Mouse (Mus musculus) left cerebral cortex, adult 18-20 months (tissue): ENCODE measurements around the gene Tmem248. TPM values are rescaled to one million over a fixed set of nuclear protein-coding genes. Genes with fewer than 3 reads are reported as not detected.

Source experiments
- DNase-seq, 2 experiments: peaks; one replicate each; pipeline ENCODE4 v3.0.0; 2021 to 2022; ENCODE audit warnings: low spot score in 2 of 2, mixed read lengths in 1 of 2
- long read RNA-seq, 2 experiments: library from polyadenylated mRNA; stranded (forward); transcript quantifications; one replicate each; pipeline ENCODE4 v2.0.0; 2021
- total RNA-seq, 2 experiments: library from RNA; stranded (reverse); gene quantifications; 2 replicates each; pipeline ENCODE4 v1.2.3; 2021

Gene Tmem248
- 10 to 100 TPM; 43.8 to 48.4 TPM for total RNA-seq
- long read RNA-seq, experiment 1, transcript Tmem248-202 (7 exons, 3,570 nt) = major isoform, 32 of 43 reads
- long read RNA-seq, experiment 1, partial matches to known transcripts = 4 of 43 reads
- long read RNA-seq, experiment 1, other reads (novel, unspliced or antisense) = 7 of 43 reads
- long read RNA-seq, experiment 2, transcript Tmem248-202 (7 exons, 3,570 nt) = major isoform, 33 of 40 reads
- long read RNA-seq, experiment 2, partial matches to known transcripts = 1 of 40 reads
- long read RNA-seq, experiment 2, other reads (novel, unspliced or antisense) = 6 of 40 reads

DNA sequence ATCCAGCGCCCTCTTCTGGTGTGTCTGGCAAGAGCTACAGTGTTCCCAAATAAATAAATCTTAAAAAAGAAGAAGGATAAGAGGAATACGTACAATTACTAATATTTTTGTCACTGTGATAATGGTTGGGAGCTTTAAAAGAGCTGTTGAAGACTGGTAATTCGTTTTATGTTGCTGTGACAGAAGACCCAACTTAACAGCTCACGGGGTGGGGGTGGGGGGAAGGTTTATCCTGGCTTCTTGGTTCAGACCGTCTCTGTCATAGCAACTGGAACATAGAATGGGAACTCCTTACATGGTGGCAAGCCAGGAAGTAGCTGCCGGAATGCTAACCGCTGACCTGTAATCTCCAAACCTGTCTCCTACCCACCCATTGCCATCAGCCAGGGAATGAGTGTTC, at the start of gene Tmem248:
Gene Tmem248 (plus strand): TSS at position 301 of the 400 bp plus-strand sequence.
- no peak for DNase-seq

DNA sequence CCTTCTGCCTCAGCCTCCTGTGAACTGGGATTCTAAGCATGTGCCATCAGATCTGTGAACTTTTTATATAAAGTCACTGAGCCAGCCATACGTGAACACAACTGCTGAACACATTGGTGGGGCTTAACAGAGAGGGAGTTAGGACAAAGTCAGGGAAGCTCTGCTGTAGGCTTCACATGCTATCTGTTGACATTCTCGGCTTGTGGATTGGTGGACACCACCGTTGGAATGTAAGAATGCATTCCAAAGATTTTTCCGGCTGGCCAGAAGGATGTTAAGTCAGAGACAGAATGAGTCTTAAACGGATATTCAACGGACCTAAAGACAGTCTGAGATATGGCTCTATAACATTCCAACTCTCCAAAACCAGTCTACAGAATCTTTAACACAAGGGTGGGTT, 47.8 kb upstream of the Tmem248 start:
- no peak for DNase-seq

DNA sequence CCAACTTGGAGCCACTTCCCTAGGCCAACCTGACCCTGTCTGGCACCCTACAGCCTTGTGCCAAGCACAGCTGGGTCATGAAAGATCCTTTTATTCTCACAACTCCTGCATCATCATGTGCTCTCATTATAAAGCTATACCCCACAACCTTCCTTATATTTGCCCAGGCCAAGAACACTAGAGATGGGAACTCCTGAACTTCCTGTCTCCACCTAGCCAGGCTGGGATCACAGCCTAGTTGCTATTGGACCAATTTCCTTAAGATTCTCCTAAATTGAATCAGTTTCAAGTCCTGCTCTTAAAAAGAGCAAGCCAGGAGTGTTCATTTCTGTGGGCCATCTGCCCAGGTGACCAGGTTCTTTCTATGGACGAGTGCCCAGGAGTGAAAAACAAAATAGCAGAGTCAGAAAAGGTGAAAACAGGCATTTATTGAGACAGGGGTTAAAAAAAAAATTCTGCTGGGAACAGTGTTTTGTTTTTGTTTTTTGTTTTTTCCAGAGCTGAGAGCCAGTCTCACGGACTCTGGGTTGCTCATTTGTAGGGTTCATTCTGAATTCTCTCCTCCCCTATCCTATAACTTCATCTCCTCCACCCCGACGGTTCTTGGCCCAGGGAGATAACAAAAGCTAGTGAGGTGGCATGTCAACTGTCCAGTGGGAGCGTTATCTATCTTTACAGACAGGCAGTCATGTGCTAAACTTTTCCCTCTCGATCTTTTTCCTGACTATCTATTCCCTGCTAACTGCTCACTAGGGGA, 46.0 kb upstream of the Tmem248 start:
- DNase-seq = no peak

DNA sequence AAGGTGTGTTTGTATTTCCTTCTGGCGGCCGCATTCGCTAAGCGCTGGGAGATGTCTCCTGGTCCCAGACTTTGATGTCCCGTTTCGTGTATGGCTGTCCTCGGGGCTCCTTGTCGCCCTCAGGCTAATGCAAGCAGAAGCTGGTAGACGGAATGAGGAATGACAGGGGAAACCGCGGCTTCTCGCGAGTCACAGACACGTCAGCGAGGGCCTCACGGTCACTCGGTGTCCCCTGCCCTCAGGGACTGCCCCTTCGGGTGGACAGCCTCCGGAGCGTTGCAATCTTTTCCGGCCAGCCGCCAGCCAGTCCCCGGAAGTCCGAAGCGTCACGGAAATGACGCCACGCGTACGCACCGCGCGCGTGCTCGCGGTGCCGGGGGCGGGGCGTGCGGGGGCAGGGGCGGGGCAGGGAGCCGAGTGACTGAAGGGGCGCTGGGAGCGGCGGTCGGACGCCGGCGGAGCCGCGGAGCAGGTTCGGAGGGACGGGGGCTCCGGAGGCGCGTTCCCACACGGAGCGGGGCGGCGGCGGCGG, 45.4 kb upstream of the Tmem248 start, which contains the start of gene Rabgef1:
Gene Rabgef1 (plus strand): TSS at position 376 of the 532 bp plus-strand sequence.
- peak; percentile 92 to 95 for DNase-seq

DNA sequence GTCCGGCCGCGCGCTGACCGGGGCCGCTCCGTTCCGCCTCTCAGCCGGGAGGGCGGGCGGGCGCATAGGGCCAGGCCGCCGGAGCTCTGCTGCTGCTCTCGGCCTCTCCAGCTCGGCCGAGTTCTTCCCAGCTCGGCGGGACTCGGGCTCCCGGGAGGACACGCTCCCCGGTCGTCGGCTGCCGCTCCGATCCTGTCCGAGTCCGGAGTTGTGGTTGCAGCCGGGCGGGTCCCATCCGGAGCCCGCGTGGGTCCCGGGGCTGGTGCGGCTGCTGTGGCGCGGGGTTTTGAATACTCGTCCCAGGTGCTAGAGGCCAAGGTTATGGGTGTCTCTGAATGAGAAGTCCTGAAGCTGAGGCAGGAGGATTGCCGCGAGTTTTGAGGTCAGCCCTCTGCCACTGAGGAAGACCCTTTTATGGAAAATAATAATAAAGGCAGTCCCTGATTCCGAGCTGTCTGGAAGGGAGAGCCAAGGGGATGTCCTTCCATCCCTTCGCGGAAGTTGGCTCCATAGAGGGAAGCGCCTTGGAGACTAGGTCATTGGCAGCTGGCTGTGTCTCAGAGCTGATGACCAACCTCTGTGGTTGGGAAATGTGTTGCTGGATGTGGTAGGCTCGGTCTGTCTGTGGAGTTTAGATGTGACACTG, 44.8 kb upstream of the Tmem248 start:
- DNase-seq = peak; percentile 22 to 42

DNA sequence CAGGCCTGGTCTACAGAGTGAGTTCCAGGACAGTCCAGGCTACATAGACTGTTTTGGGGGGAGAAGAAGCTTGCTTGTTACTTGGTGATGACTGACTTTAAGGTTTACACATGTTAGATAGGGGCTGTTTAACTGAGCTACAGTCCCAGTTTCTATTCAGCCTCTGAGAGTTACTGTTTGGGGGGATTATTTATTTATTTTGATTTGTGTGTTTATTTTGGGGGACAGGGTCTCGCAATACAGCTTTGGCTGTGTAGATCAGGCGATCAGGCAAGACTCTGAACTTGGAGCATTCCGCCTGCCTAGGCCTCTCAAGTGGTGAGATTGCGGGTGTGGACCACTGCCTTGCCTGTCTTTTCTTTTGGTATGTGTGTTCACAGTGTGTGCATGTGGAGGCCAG, 43.9 kb upstream of the Tmem248 start:
- no peak for DNase-seq

DNA sequence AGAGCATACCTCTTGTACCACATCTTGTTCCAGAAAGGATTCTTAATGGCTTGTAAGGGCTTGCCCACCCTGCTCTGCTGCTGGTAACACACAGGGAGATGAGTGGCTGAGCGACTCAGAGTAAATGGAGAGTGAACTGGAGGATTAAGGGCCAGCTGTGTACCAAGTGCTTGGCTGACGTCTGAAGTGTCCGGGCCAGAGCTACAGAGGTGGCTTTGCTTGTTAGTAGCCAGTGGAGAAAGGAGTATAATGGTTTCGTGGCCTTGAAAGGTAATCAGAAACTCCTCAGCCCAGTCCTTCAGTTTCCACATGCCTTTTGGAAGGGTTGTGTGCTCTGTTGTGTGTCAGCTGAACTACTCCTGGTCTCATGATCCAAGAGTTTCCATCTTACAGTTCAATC, 39.0 kb upstream of the Tmem248 start:
- no peak for DNase-seq

DNA sequence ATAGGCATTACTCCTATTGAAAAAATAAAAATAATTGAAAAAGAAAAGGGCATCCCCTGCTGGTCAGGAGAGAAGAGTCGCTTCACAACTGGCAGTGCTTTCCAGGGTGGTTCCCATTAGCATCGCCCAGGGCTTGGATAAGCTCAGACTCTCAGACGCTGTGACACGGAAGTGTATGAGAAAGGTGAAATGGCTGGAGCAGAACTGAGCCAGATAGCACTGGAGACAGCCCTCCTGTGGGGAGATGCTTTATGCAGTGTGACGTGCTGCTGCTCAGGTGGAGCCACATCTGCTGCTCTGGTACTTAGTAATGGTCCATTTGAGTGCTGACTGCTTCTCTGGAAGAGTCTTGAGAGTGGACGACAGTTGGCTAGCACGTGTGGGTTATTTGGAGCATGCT, 36.5 kb upstream of the Tmem248 start:
- DNase-seq = no peak

DNA sequence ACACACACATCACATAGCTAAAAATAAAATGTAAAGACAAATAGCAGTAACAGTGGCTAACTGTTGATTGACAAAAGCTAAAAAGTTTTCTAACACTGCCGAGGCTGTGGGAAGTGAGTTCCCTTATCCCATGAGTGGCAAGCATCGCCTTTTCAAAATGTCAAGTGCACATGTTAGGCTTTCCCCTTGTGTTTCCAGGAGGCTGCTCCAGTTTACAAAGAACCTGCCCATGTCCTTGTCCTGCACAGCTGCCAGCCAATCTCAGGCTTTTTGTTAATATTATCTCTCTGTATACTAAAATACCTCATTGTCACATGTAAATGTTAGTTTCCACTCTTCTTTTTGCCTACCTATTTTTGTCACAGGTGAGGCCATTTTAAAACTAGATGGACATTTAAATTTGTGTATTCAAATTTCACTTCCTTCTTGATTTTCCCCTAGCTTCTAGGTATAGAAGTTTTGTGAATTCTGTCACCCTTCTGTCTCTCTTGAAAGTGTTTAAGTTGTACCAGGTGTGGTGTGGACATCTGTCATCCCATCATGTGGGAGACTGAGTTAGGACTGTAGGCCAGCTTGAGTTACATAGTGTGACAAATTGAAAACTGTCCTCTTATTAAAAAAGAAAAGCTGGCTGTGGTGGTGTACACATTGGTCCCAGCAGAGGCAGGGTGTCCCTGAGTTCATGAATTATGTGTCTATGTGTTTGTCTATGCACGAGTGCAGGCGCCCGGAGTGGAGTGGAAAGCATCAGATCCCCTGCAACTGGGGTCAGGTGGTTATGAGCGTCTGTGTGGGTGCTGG, 34.9 kb upstream of the Tmem248 start:
- DNase-seq = no peak

DNA sequence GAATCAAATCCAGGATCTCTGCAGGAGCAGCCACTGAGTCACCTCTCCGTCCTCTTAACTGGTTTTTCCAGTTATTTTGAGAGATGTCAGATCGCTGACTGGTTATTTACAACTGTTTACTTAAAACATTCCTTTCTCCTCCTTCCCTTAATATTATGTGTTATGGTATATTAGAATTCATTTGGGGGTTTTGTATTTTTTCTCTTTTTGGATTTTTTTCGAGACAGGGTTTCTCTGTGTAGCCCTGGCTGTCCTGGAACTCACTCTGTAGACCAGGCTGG, 34.4 kb upstream of the Tmem248 start:
- DNase-seq = no peak

DNA sequence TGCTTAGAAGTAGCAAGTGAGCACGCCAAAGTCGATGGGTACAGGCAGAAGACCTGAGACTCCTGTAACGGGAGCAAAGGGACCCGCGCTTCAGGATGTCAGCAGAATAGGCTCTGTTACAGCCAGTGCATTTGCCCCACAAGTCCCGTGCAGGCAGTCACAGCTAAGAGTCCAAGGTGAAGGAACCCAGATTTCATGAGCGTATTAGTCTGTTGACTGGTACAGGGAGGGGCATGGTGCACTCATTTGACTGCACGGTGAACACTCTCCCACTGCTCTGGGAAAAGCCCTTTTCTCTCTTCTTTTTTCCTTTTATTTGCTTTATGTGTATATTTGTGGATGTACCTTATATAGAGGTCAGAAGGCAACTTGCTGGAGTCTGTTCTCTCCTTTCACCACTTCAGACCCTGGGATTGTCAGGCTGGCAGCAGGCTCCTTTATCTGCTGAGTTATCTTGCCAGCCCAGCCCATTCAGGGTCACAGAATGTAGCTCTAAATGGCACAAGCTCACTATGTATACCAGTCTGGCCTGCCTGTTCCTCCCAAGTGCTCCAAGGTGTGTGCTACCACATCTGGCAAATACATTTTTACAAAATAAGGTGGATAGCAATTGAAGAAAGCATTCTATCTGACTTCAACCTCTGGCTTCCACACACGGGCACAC, 32.6 kb upstream of the Tmem248 start:
- no peak for DNase-seq

DNA sequence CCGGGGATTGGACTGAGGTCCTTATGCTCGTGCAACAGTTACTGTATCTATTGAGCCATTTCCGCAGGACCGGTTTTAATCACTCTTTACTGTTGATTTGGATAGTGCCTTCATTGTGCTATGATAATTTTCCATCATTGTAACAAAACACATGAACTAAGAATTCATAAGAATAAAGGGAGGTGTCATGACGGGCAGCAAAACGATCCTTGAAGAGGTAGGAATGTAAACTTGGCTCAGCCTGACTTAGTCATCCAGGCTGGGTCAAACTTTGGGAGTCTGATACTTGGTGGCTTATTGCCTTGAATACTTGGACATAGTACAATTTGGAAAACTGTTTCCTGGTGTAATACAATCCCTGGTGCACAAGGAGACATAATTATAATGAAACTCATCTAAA, 31.6 kb upstream of the Tmem248 start:
- DNase-seq = no peak

DNA sequence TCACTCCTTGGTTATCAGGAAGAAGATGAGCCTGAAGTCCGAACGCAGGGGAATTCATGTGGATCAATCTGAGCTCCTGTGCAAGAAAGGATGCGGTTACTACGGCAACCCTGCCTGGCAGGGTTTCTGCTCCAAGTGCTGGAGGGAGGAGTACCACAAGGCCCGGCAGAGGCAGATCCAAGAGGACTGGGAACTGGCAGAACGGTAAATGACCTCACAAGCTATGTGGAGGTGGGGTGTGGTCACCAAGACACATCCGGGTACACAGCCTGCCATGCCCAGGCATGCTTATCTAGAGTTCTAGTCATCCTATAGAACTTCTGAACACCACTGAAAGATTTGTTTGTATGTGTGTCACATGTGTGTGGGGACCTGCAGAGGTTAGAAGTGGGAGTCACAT, 29.5 kb upstream of the Tmem248 start:
- DNase-seq = peak; percentile 33 to 34

DNA sequence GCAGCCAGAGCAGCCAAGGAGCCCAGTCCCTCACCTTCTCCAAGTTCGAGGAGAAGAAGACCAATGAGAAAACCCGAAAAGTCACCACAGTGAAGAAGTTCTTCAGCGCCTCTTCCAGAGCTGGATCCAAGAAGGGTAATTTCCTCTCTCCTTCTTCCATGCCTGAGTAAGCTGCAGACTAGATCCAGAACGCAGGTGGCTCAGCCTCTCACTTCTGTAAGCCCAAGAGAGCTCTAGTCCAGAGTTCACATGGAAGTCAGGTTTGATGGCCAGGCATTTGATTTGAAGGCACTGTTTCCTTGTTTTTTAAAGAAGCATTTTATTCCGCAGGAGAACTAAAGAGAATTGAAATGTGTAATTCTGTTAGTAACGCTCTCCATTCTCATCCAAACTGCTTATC, 26.0 kb upstream of the Tmem248 start:
- no peak for DNase-seq

DNA sequence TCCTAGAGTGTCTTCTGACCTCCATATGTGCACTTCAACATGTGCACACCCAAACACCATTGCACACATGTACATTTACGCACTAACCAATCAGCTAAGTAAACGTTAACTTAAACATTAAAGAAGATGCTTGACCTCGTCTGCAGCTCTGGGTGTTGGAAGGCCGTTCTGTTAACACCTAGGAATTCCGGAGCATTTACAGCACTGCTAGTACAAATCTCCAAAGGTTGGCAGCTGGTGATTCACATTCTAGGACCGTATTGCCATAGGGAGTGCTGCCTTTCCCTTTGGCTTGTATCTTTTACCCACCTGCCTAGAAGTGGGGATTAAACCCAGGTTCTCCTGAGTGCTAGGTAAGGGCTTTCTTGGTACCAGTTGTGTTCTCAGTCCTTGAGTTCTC, 25.0 kb upstream of the Tmem248 start:
- no peak for DNase-seq

DNA sequence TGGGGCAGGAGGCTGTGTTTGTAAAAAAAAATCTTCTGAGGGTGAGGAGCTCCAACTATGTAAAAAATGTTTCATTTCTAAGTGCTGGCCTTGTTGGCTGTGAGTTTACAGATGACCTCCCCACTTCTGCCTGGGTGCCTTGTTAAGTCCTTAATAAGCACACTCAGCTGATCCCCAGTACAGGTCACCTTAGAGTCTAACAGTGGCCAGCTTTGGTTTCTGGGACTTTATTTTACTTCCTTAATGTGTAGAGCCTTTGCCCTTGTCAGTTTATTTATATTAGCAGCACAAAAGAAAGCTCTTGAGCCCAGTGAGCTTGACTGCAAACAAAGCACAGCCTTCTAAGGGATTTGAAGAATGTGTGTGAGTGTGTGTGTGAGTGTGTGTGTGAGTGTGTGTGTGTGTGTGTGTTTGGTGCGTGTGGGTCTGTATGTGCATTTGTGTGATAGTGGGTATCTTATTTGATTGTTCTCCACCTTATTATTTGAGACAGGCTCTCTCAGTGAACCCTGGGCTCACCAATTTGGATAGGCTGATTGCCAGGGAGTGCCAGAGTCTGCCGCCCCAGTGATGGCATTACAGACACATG, 24.4 kb upstream of the Tmem248 start:
- no peak for DNase-seq

DNA sequence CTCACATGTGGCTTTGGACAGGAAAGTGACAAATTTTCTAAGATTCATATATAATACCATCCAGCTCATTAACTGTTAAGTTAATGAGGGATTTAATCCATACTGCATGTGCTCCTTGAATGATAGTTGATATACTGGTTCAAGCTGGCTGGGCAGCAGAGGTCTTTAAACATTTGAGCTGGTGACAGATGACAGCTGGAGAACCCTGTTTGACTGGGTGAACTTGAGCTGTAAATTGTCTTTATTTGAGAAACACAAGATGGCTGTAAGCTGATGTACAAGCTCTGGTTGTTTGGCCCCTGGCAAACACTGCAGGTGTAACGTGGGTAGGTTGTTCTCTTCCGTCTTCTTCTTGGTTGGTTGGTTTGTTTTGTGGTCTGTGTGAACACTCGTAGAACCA, 23.1 kb upstream of the Tmem248 start:
- DNase-seq = no peak

DNA sequence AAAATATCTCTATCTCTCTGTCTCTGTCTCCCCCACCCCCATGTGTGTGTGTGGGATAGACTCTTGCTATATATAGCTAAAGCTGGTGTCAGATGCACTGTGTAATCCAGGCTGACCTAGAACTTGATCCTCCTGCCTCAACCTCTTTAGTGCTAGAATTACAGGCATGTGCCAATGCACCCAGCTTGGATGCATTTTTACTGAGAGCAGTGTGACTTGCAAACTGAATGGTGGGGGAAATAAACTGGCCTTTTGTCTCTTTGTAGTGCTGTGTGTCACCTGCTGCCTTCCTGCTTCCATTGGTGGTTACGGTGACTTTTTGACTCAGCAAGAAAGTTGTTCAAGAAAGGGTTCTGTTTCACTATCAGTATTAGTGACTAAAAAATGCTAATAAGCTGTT, 20.6 kb upstream of the Tmem248 start:
- no peak for DNase-seq

DNA sequence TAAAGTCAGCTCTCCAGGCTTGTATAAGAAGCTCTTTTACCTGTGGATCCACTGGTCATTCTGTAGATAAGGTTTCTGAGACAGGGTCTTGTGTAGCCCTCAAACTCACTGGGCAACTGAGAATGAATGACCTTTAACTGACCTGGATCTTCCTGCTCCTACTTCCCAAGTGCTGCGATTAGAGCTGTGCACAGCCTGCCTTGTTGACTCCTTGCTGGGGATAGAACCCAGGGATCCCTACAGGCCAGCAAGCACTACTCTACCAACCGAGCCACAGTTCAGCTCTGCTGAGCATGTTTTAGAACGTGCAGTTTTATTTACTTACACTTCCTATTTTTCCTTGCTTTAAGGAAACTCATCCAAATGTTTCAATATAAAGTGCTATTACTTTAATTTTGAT, 19.4 kb upstream of the Tmem248 start:
- DNase-seq = no peak

DNA sequence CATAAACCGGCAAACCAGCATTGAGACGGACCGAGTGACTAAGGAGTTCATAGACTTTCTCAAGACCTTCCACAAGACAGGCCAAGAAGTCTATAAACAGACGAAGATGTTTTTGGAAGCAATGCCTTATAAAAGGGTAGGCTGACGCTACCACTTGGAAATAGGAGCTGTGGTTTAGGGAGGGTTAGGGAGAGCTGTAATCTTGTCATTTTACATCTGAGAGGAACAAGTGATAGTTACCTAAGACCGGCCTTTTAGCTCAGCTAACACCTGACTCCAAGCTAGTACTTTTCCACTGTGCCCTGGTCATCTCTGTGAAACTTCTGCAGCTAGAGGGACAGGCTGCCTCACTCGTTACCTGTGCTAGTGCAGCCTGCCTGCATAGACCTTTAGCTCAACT, 18.9 kb upstream of the Tmem248 start:
- DNase-seq = no peak
